In the genomic region with DNA sequence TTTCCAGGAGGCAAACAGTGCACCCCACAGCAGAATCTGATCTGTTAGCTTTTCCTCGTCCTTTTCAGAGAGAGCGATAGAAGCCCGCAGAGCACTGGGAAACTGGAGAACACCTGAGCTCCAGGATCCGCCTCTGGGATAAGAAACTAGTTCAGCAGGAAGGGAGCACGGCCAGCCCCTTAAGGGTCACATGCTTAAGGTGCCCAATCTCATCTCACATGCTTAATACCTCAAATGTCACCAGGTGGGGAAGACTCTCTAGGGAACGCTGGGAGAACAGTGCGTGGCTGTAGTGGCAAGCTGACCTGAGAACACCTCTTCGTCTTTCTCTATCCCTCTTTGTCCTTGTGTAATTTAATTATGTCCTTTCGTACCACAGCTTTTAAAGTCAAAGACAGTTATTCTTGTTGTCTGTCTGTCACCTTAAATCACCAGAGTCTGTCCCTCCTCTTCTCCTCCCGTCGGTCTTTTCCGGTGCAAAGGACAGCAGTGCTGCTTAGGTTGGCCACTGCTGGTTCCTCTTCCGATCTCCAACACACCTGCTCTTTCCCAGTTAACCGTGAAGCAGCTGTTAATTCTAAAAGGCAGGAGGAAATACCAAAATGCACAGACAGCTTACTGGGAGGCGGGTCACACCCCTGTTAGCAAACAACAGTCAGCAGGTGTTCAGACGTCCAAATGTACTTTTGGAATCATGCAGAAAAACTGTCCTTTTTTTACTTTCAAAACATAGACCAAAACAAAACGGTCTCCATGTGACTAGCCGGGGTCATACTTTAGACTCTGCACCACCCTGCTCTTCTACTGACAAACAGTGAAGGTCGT, we compare ENCODE assay signal across 9 mouse cellular contexts. TPM values are rescaled to one million over a fixed set of nuclear protein-coding genes. Genes with fewer than 3 reads are reported as not detected.
DNase-seq lines count a peak whose midpoint lies in the region; ATAC-seq and TF ChIP-seq lines count a peak whose summit lies in the region.
"Had no signal": no experiment of that assay in that cellular context is flagged by ENCODE, and none has a peak within 500 bp of the region (broad histone marks: within the 10 kb centered on the region; RNA-seq: fewer than 3 reads in every experiment).

No protein-coding gene starts in this region.

- no peak for TF ChIP-seq CTCF in layer of hippocampus, adult 2 months (conservative IDR thresholded peaks at IDR 0.05)

- no peak for ATAC-seq in megakaryocyte progenitor cell, adult 5-6 weeks (replicated peaks; ENCODE audit: poor library complexity)

- DNase-seq in urinary bladder, postnatal 25 days (ENCODE audit: low spot score): peak; percentile 32
- DNase-seq in urinary bladder, adult 2 months (ENCODE audit: low spot score): no peak
- peak; percentile 91 for DNase-seq in kidney, adult 9 months
- peak; percentile 60 for DNase-seq in lung, postnatal 14 days
- DNase-seq in layer of hippocampus, adult 8-10 months (ENCODE audit: low spot score in 2 of 2): no peak
- no peak for DNase-seq in layer of hippocampus, adult 2 months (ENCODE audit: low spot score in 2 of 2)
- no peak for DNase-seq in cerebellum, postnatal 14 days

- no peak overlapping the region for H3K4me3 ChIP-seq in layer of hippocampus, adult 2 months
- H3K4me3 ChIP-seq: neural tube, embryonic 15.5 days had no signal

- no peak overlapping the region for H3K27ac ChIP-seq in layer of hippocampus, adult 2 months
- H3K27ac ChIP-seq: neural tube, embryonic 15.5 days had no signal

RNA-seq across cellular contexts. Expression of gene Lima1, which starts 15.4 kb away (rescaled TPM):
- 139 and 147 TPM in 2 replicates for polyA plus RNA-seq in urinary bladder, adult 2 months (2012; rRNA removed)
- 4.8 and 5.0 TPM in 2 replicates for total RNA-seq in megakaryocyte progenitor cell, adult 5-6 weeks (2015)
- total RNA-seq in megakaryocyte progenitor cell, adult 5-6 weeks (2017): 4.2 and 4.8 TPM in 2 replicates
- total RNA-seq in layer of hippocampus, adult 8-10 months (2022): 10 to 100 TPM; 11.0 to 14.6 (median 13.1) TPM
- total RNA-seq in layer of hippocampus, adult 2 months (2021): 10 to 100 TPM; 11.0 to 12.1 TPM

Comparison
In these comparisons a context has a peak if more than half of its experiments do, and no peak if none do; other contexts are left out.
1. DNase-seq: peak in urinary bladder, postnatal 25 days (single experiment), kidney, adult 9 months (single experiment) and lung, postnatal 14 days (single experiment); none in urinary bladder, adult 2 months (single experiment), layer of hippocampus, adult 8-10 months (0 of 2), layer of hippocampus, adult 2 months (0 of 2) and cerebellum, postnatal 14 days (0 of 2).